Mouse (Mus musculus): ENCODE data around the gene Bloc1s4. TPM values are rescaled to one million over a fixed set of nuclear protein-coding genes. Genes with fewer than 3 reads are reported as not detected.
A peak's percentile ranks its signal among the peaks of the same experiment; 100 is the strongest.

Gene Bloc1s4
- polyA plus RNA-seq, 1 experiment from 2014 or later: 24.5 TPM

- no peak overlapping the region for H3K9ac ChIP-seq (replicated peaks; ENCODE audit: low read length)
- WGBS: 73% methylated on average over 9 of the region's 9 CpGs
- no peak overlapping the region for H3K27ac ChIP-seq (replicated peaks; ENCODE audit: low read depth, low read length)
- no peak for ATAC-seq (replicated peaks; ENCODE audit: insufficient number of reproducible peaks, low FRiP score, low TSS enrichment, low read depth)
- H3K27me3 ChIP-seq (ENCODE audit: control insufficient read depth, insufficient read depth, low read length): no peaks in the 10 kb centered on the region
- H3K36me3 ChIP-seq (replicated peaks; ENCODE audit: control insufficient read depth, insufficient read depth, low read depth, low read length): no peaks in the 10 kb centered on the region
- no peak for DNase-seq (ENCODE audit: low spot score)
- H3K4me3 ChIP-seq (ENCODE audit: low read depth, low read length): no peak overlapping the region
- no peak overlapping the region for H3K4me2 ChIP-seq (ENCODE audit: low read depth, low read length)
- no peaks in the 10 kb centered on the region for H3K9me3 ChIP-seq (replicated peaks; ENCODE audit: control insufficient read depth, low read length)
- peaks cover 3% of the 10 kb centered on the region; the same call in 1 of the 2 replicates for H3K4me1 ChIP-seq (ENCODE audit: control insufficient read depth, insufficient read depth, low read length)
Observed at GRCm38 (mm10) chr5:36750119-36751078, 1.9 kb upstream of the Bloc1s4 start.

- ATAC-seq (replicated peaks; ENCODE audit: insufficient number of reproducible peaks, low FRiP score, low TSS enrichment, low read depth) (peak; percentile 23; the same call in 1 of the 2 replicates), DNase-seq (ENCODE audit: low spot score) (peak; percentile 3)
- no peaks in the 10 kb centered on the region for H3K27me3 ChIP-seq (ENCODE audit: control insufficient read depth, insufficient read depth, low read length)
- no peaks in the 10 kb centered on the region for H3K36me3 ChIP-seq (replicated peaks; ENCODE audit: control insufficient read depth, insufficient read depth, low read depth, low read length)
- H3K4me2 ChIP-seq (ENCODE audit: low read depth, low read length): peak overlapping the region; percentile 93
- H3K4me3 ChIP-seq (ENCODE audit: low read depth, low read length): peak overlapping the region; percentile 98
- H3K9ac ChIP-seq (replicated peaks; ENCODE audit: low read length): peak overlapping the region; percentile 92
- H3K9me3 ChIP-seq (replicated peaks; ENCODE audit: control insufficient read depth, low read length): no peaks in the 10 kb centered on the region
- H3K4me1 ChIP-seq (ENCODE audit: control insufficient read depth, insufficient read depth, low read length): peaks cover 3% of the 10 kb centered on the region; the same call in 1 of the 2 replicates
- WGBS: 3% methylated on average over 70 of the region's 76 CpGs
- H3K27ac ChIP-seq (replicated peaks; ENCODE audit: low read depth, low read length): no peak overlapping the region
Observed at GRCm38 (mm10) chr5:36747794-36748535, 485 bp downstream of the Bloc1s4 start.

- Histone ChIP-seq H3K9ac (replicated peaks; ENCODE audit: low read length) (no peak overlapping the region), H3K27me3 (ENCODE audit: control insufficient read depth, insufficient read depth, low read length) (no peaks in the 10 kb centered on the region), H3K4me1 (ENCODE audit: control insufficient read depth, insufficient read depth, low read length) (peaks cover 3% of the 10 kb centered on the region; the same call in 1 of the 2 replicates), H3K9me3 (replicated peaks; ENCODE audit: control insufficient read depth, low read length) (no peaks in the 10 kb centered on the region), H3K36me3 (replicated peaks; ENCODE audit: control insufficient read depth, insufficient read depth, low read depth, low read length) (no peaks in the 10 kb centered on the region), H3K4me2 (ENCODE audit: low read depth, low read length) (no peak overlapping the region; the same call in 1 of the 2 replicates), H3K27ac (replicated peaks; ENCODE audit: low read depth, low read length) (no peak overlapping the region), H3K4me3 (ENCODE audit: low read depth, low read length) (peak overlapping the region; percentile 98; the same call in 1 of the 2 replicates)
- ATAC-seq (replicated peaks; ENCODE audit: insufficient number of reproducible peaks, low FRiP score, low TSS enrichment, low read depth) (no peak), DNase-seq (ENCODE audit: low spot score) (no peak)
- WGBS: 80% methylated on average over 7 of the region's 7 CpGs
Observed at GRCm38 (mm10) chr5:36747071-36747470, 1.4 kb downstream of the Bloc1s4 start.

GRCm38 (mm10) chr5:36742126-36742848 lies 6.2 kb downstream of the Bloc1s4 start:
- H3K9me3 ChIP-seq (replicated peaks; ENCODE audit: control insufficient read depth, low read length): no peaks in the 10 kb centered on the region
- H3K36me3 ChIP-seq (replicated peaks; ENCODE audit: control insufficient read depth, insufficient read depth, low read depth, low read length): no peaks in the 10 kb centered on the region
- H3K27me3 ChIP-seq (ENCODE audit: control insufficient read depth, insufficient read depth, low read length): no peaks in the 10 kb centered on the region
- ATAC-seq (replicated peaks; ENCODE audit: insufficient number of reproducible peaks, low FRiP score, low TSS enrichment, low read depth): no peak
- H3K4me1 ChIP-seq (ENCODE audit: control insufficient read depth, insufficient read depth, low read length): no peaks in the 10 kb centered on the region
- peak; percentile 81 for DNase-seq (ENCODE audit: low spot score)
- H3K4me3 ChIP-seq (ENCODE audit: low read depth, low read length): no peak overlapping the region
- H3K4me2 ChIP-seq (ENCODE audit: low read depth, low read length): no peak overlapping the region
- 38% methylated on average over 16 of the region's 16 CpGs for WGBS
- no peak overlapping the region for H3K27ac ChIP-seq (replicated peaks; ENCODE audit: low read depth, low read length)
- no peak overlapping the region for H3K9ac ChIP-seq (replicated peaks; ENCODE audit: low read length)

- Histone ChIP-seq H3K9ac (replicated peaks; ENCODE audit: low read length) (no peak overlapping the region), H3K4me1 (ENCODE audit: control insufficient read depth, insufficient read depth, low read length) (no peaks in the 10 kb centered on the region), H3K9me3 (replicated peaks; ENCODE audit: control insufficient read depth, low read length) (no peaks in the 10 kb centered on the region), H3K27me3 (ENCODE audit: control insufficient read depth, insufficient read depth, low read length) (no peaks in the 10 kb centered on the region), H3K4me2 (ENCODE audit: low read depth, low read length) (no peak overlapping the region), H3K27ac (replicated peaks; ENCODE audit: low read depth, low read length) (no peak overlapping the region), H3K36me3 (replicated peaks; ENCODE audit: control insufficient read depth, insufficient read depth, low read depth, low read length) (no peaks in the 10 kb centered on the region), H3K4me3 (ENCODE audit: low read depth, low read length) (no peak overlapping the region)
- ATAC-seq (replicated peaks; ENCODE audit: insufficient number of reproducible peaks, low FRiP score, low TSS enrichment, low read depth) (no peak), DNase-seq (ENCODE audit: low spot score) (peak; percentile 35)
- WGBS: 58% methylated on average over 4 of the region's 4 CpGs
Observed at GRCm38 (mm10) chr5:36739829-36740228, 8.6 kb downstream of the Bloc1s4 start.

- Histone ChIP-seq H3K9me3 (replicated peaks; ENCODE audit: control insufficient read depth, low read length) (no peaks in the 10 kb centered on the region), H3K36me3 (replicated peaks; ENCODE audit: control insufficient read depth, insufficient read depth, low read depth, low read length) (no peaks in the 10 kb centered on the region), H3K27ac (replicated peaks; ENCODE audit: low read depth, low read length) (no peak overlapping the region), H3K4me1 (ENCODE audit: control insufficient read depth, insufficient read depth, low read length) (no peaks in the 10 kb centered on the region), H3K4me3 (ENCODE audit: low read depth, low read length) (no peak overlapping the region), H3K27me3 (ENCODE audit: control insufficient read depth, insufficient read depth, low read length) (no peaks in the 10 kb centered on the region), H3K4me2 (ENCODE audit: low read depth, low read length) (no peak overlapping the region), H3K9ac (replicated peaks; ENCODE audit: low read length) (no peak overlapping the region; the same call in 1 of the 2 replicates)
- no peak for ATAC-seq (replicated peaks; ENCODE audit: insufficient number of reproducible peaks, low FRiP score, low TSS enrichment, low read depth)
- 59% methylated on average over 16 of the region's 16 CpGs for WGBS
- no peak for DNase-seq (ENCODE audit: low spot score)
Observed at GRCm38 (mm10) chr5:36738799-36739615, 9.4 kb downstream of the Bloc1s4 start.

GRCm38 (mm10) chr5:36737765-36738164 lies 10.7 kb downstream of the Bloc1s4 start:
- 60% methylated on average over 4 of the region's 4 CpGs for WGBS
- H3K9ac ChIP-seq (replicated peaks; ENCODE audit: low read length): no peak overlapping the region
- H3K4me3 ChIP-seq (ENCODE audit: low read depth, low read length): no peak overlapping the region
- DNase-seq (ENCODE audit: low spot score) (no peak), ATAC-seq (replicated peaks; ENCODE audit: insufficient number of reproducible peaks, low FRiP score, low TSS enrichment, low read depth) (no peak)
- no peaks in the 10 kb centered on the region for H3K36me3 ChIP-seq (replicated peaks; ENCODE audit: control insufficient read depth, insufficient read depth, low read depth, low read length)
- no peaks in the 10 kb centered on the region for H3K27me3 ChIP-seq (ENCODE audit: control insufficient read depth, insufficient read depth, low read length)
- H3K4me2 ChIP-seq (ENCODE audit: low read depth, low read length): no peak overlapping the region
- H3K27ac ChIP-seq (replicated peaks; ENCODE audit: low read depth, low read length): no peak overlapping the region
- no peaks in the 10 kb centered on the region for H3K9me3 ChIP-seq (replicated peaks; ENCODE audit: control insufficient read depth, low read length)
- H3K4me1 ChIP-seq (ENCODE audit: control insufficient read depth, insufficient read depth, low read length): no peaks in the 10 kb centered on the region

Data from embryonic facial prominence, embryonic 11.5 days (tissue).